Mouse (Mus musculus) lung, embryonic 14.5 days (tissue): ENCODE results near the gene Hsd11b2. TPM values are rescaled to one million over a fixed set of nuclear protein-coding genes. Genes with fewer than 3 reads are reported as not detected.
A peak's percentile ranks its signal among the peaks of the same experiment; 100 is the strongest.

Experiments
- ATAC-seq: fragments of 200-750 bp; cut with Nextera tagmentation; 2 replicates; pipeline ENCODE4 v1.8.0; 2017; ENCODE audit warnings: mild to moderate bottlenecking, moderate TSS enrichment, moderate library complexity; ENCODE audit not compliant: insufficient read depth
- DNase-seq: peaks from one replicate; pipeline ENCODE4 v3.0.0-alpha.2; 2015
- H3K27ac ChIP-seq: fragments of 300-500 bp; sonication (generic); 2 replicates; pipeline ENCODE4 v1.5.1; 2014; ENCODE audit warnings: low read depth, mild to moderate bottlenecking, moderate library complexity
- H3K27me3 ChIP-seq: fragments of 300-500 bp; sonication (generic); 2 replicates; pipeline ENCODE4 v1.6.1; 2014; ENCODE audit warnings: low read length, control low read depth; ENCODE audit not compliant: insufficient read depth
- H3K36me3 ChIP-seq: fragments of 300-500 bp; sonication (generic); 2 replicates; pipeline ENCODE4 v1.6.1; 2014; ENCODE audit warnings: control low read depth; ENCODE audit not compliant: insufficient read depth
- H3K4me1 ChIP-seq: fragments of 300-500 bp; sonication (generic); 2 replicates; pipeline ENCODE4 v1.6.1; 2014; ENCODE audit warnings: antibody characterized with exemption, control low read depth; ENCODE audit not compliant: insufficient read depth
- H3K4me2 ChIP-seq: fragments of 300-500 bp; sonication (generic); 2 replicates; pipeline ENCODE4 v1.6.1; 2014; ENCODE audit warnings: mild to moderate bottlenecking
- H3K4me3 ChIP-seq: fragments of 300-500 bp; sonication (generic); 2 replicates; pipeline ENCODE4 v1.5.1; 2014; ENCODE audit warnings: low read depth, low read length
- H3K9ac ChIP-seq: fragments of 300-500 bp; sonication (generic); 2 replicates; pipeline ENCODE4 v1.6.1; 2014
- H3K9me3 ChIP-seq: fragments of 300-500 bp; sonication (generic); 2 replicates; pipeline ENCODE4 v1.6.1; 2016; ENCODE audit warnings: low read depth, low read length, control low read depth
- CTCF ChIP-seq: IDR thresholded peaks from 2 replicates; pipeline ENCODE4 v1.5.1; 2016; ENCODE audit warnings: antibody characterized with exemption, low read depth
- WGBS: fragments of 180-500 bp; shearing (Covaris S2); extraction: QIAGEN DNeasy Blood & Tissue Kit; methylation state at CpG from one replicate; pipeline ENCODE4 v1.1.7; 2014; 5-methylcytosine and 5-hydroxymethylcytosine counted together
- polyA plus RNA-seq: library from polyadenylated mRNA; unstranded; fragments of >200 nt; fragmentation: Nextera tagmentation; extraction: Ambion mirVana; gene quantifications from 2 replicates; pipeline ENCODE4 v1.2.1, GENCODE M21; 2014

Gene Hsd11b2
- polyA plus RNA-seq, 1 experiment from 2014 or later = 5.9 TPM

DNA sequence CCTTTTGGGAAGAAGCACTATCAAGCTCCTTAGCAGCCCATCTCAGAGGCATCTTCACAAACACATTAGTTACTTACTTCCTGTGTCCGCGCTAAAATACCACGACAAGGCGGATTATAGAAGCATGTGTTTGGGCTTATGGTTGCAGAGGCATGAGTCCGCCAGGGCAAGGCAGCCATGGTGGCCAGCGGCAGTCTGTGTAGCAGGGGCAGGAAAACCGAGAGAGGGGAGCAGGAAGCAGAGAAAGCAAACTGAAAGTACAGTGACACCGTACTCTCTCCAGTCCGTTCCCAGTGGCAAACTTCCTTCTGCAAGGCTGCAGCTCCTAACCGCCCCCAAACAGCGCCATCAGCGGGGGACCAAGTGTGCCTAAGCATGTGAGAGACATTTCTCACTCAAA, 18.8 kb upstream of the Hsd11b2 start:
- H3K4me3 ChIP-seq = no peak overlapping the region
- no peak for ATAC-seq
- H3K4me1 ChIP-seq = peaks cover 9% of the 10 kb centered on the region
- TF ChIP-seq CTCF = no peak
- no peaks in the 10 kb centered on the region for H3K9me3 ChIP-seq
- H3K27ac ChIP-seq = no peak overlapping the region
- no peak overlapping the region for H3K9ac ChIP-seq
- no peaks in the 10 kb centered on the region for H3K36me3 ChIP-seq
- no peak for DNase-seq
- no peak overlapping the region for H3K4me2 ChIP-seq
- H3K27me3 ChIP-seq = no peaks in the 10 kb centered on the region
- WGBS = 53% methylated on average over 12 of the region's 12 CpGs

DNA sequence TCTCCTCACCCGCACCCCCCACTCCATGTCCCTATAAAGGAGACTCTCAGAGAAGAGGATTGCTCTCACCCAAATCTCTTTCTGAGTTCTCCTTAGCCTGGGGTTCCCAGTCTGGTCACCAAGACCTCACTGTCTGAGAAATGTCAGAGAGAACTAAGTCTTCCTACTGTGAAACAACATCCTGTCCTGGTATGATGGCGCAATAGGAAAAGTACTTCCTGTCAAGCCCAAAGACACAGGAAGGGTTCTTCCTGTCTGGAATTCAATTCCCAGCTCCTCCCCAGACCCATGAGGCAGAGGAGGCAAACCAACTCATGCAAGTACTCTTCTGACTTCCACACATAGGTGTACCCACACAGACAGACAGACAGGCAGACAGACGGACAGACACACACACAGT, 13.9 kb upstream of the Hsd11b2 start:
- Histone ChIP-seq H3K36me3 (no peaks in the 10 kb centered on the region), H3K4me1 (0 out of 2 replicates have a peak, but pooled peaks cover 3% of the 10 kb centered on the region), H3K9me3 (no peaks in the 10 kb centered on the region), H3K4me3 (no peak overlapping the region), H3K27ac (no peak overlapping the region), H3K9ac (no peak overlapping the region), H3K4me2 (no peak overlapping the region), H3K27me3 (no peaks in the 10 kb centered on the region)
- DNase-seq (peak; percentile 43), ATAC-seq (no peak)
- TF ChIP-seq CTCF = no peak
- 79% methylated on average over 3 of the region's 3 CpGs for WGBS

DNA sequence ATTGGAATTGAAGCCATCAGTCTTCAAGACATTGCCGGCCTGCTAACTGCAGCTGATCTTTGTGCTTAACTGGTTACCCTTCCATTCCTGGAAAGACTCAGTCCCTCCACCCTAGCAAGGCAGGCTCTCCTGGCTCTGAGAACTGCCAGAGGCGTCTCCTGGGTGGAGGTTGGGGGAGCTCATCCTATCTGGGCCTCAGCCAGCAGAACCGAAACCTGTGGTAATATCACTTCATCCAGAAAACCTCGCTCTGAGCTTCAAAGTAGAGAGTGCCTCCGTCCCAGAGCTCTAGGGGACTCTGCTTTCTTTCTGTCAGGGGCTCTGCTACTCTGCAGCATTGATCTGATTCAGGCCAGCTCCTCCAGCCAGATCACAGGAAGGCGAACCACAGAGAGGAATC, 11.6 kb upstream of the Hsd11b2 start:
- 0 out of 2 replicates have a peak, but pooled peaks cover 3% of the 10 kb centered on the region for H3K4me1 ChIP-seq
- DNase-seq (no peak), ATAC-seq (no peak)
- H3K9ac ChIP-seq = no peak overlapping the region
- 66% methylated on average over 6 of the region's 6 CpGs for WGBS
- H3K27me3 ChIP-seq = no peaks in the 10 kb centered on the region
- no peak for TF ChIP-seq CTCF
- H3K4me3 ChIP-seq = no peak overlapping the region
- no peak overlapping the region for H3K4me2 ChIP-seq
- H3K27ac ChIP-seq = no peak overlapping the region
- H3K9me3 ChIP-seq = no peaks in the 10 kb centered on the region
- H3K36me3 ChIP-seq = no peaks in the 10 kb centered on the region

DNA sequence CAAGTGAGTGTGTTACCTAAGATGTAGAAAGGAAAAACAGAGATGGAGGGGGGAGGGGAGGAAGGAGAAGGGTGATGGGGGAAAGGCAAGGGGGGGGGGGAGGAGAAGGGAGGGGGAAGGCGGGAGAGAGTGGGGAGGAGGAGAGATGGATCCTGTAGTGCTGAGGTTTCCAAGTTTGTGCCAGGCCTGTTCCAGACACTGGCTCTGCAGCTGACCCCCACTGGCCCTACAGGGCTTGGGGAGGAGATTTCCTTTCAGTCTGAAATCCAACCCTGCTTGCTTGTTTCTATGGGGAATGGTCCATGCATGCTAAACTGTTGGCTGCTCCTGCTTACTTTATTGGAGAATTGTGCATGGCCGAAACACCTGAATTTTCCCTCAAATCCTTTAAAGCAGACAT, 9.8 kb upstream of the Hsd11b2 start:
- Histone ChIP-seq H3K36me3 (no peaks in the 10 kb centered on the region), H3K9ac (no peak overlapping the region), H3K4me3 (no peak overlapping the region), H3K4me1 (0 out of 2 replicates have a peak, but pooled peaks cover 3% of the 10 kb centered on the region), H3K9me3 (no peaks in the 10 kb centered on the region), H3K27me3 (no peaks in the 10 kb centered on the region), H3K4me2 (no peak overlapping the region), H3K27ac (no peak overlapping the region)
- DNase-seq (peak; percentile 44), ATAC-seq (peak; percentile 53; the same call in 1 of the 2 replicates)
- WGBS = 35% methylated on average over 2 of the region's 2 CpGs
- no peak for TF ChIP-seq CTCF

DNA sequence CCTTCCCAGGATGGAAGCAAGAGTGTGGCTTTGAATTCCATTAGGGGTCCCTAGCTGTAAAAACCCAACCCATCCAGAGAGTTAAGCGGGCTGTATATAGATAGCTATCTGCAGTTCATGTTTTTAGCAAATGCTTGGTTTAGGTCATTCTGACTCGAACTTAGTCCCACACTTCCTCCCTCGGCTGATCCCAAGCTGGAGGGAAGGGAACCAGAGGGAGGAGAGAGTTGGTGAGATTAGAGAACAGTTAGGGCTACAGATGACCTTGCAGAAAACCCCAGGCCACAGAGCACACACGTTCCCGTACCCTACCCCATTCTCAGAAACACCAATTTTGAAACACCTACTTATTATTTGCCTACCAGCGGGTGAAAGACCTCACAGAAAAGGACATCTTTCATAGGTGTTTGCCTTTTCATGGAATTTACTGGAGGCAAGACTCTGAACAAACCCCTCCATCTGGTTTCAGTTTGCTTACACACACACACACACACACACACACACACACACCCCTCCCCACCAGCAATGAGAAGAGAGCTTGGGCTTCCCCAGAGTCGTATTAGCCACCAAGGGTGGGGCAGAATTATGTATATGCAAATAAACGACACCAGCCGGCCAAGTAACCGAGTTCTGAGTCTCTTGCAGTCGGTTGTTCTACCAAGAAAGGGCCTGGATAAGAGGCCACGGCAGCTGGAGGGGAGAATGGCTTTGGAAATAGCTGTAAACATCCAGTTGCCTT, 8.4 kb upstream of the Hsd11b2 start:
- H3K9ac ChIP-seq = no peak overlapping the region
- DNase-seq = peak; percentile 40
- H3K4me2 ChIP-seq = no peak overlapping the region
- 31% methylated on average over 12 of the region's 12 CpGs for WGBS
- TF ChIP-seq CTCF = no peak
- H3K27ac ChIP-seq = peak overlapping the region; percentile 13
- H3K36me3 ChIP-seq = no peaks in the 10 kb centered on the region
- H3K4me1 ChIP-seq = 0 out of 2 replicates have a peak, but pooled peaks cover 3% of the 10 kb centered on the region
- no peaks in the 10 kb centered on the region for H3K27me3 ChIP-seq
- ATAC-seq = peak; percentile 47; the same call in 1 of the 2 replicates
- H3K4me3 ChIP-seq = no peak overlapping the region
- no peaks in the 10 kb centered on the region for H3K9me3 ChIP-seq

DNA sequence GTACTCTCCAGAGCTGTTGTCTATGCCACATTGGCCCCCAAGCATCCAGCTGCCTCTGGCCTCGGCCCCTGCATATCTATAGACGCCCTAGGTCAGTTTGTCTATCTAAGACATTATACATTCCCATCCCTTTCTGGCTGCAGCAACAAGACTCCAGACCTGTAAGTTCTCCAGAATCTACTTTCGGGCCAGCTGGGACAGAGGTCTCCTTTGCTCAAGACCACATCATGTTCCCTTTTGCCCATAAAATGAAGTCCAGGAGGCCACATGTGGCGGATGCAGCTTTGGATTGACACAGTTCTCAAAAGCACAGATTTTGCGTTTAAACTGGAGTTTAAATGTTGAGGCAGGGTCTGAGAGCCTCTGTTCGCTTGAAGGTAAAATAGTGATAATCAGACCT, 4.4 kb upstream of the Hsd11b2 start:
- no peak for ATAC-seq
- Histone ChIP-seq H3K4me3 (no peak overlapping the region), H3K9ac (no peak overlapping the region), H3K27me3 (no peaks in the 10 kb centered on the region; the same call in 1 of the 2 replicates), H3K4me1 (peaks cover 9% of the 10 kb centered on the region; the same call in 1 of the 2 replicates), H3K36me3 (no peaks in the 10 kb centered on the region), H3K4me2 (no peak overlapping the region), H3K27ac (no peak overlapping the region), H3K9me3 (no peaks in the 10 kb centered on the region)
- no peak for TF ChIP-seq CTCF
- no peak for DNase-seq
- 81% methylated on average over 6 of the region's 6 CpGs for WGBS

DNA sequence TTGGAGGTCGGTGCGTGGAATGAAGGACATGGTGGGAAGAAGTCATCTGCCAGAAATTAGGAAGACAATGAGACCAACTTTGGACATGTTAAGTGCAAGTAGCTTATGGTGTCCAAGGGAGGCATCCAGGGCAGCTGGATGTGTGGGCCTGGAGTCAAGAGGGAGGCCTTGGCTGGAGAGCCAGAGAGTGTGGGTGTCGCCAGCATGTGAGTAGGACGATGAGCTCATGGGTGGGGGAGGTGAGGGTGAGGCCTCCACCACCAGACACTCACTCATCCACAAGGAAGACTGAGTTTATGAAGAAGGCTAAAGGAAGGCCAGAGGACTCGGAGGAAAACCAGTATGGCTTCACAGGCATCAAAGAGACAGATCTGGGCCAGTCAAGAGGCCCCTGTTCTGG, 3.9 kb upstream of the Hsd11b2 start:
- Histone ChIP-seq H3K4me2 (no peak overlapping the region), H3K9ac (no peak overlapping the region), H3K4me3 (no peak overlapping the region), H3K36me3 (no peaks in the 10 kb centered on the region), H3K4me1 (peaks cover 9% of the 10 kb centered on the region), H3K27me3 (no peaks in the 10 kb centered on the region; the same call in 1 of the 2 replicates), H3K9me3 (no peaks in the 10 kb centered on the region), H3K27ac (no peak overlapping the region)
- no peak for TF ChIP-seq CTCF
- WGBS = 72% methylated on average over 5 of the region's 5 CpGs
- DNase-seq (no peak), ATAC-seq (no peak)
